Mouse (Mus musculus): ENCODE results near the gene Frs3.

Frs3 gene

DNA sequence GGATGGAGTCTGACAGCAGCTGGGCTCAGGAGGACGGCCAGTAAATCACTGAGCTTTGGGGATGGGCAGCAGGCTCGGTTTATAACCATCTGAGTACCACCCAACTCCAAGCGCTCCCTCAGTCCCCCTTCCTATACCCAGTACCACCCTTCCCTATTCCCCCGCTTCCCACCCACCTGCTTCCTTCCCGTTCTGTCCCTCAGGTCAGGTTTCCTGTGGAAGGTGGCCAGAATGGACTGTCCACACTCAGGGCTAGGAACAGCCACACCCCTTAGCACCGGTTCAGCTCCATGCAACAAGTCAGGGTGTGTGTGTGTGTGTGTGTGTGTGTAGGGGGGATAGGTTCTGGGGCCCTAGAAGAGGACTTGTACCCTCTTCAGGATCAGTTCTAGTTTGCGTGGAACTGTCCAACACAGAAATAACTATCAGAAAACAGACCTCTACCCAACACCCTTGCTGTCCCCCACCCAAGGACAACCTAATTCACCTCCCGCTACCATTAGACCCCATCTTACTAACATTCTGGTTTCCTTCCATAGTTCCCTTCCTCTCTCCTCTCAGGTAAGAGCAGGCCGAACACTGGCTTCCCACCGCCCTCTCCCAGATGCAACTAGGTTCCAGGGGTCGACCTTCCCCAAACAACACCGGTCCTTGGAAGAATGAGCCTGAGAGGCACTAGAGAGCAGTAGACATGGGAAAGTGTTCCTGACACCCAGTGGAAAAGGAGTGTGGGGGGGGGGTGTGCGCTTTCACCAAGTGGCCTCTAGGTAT lies 5.0 kb downstream of the Frs3 start:
- DNase-seq (ENCODE audit: low spot score) = no peak

DNA sequence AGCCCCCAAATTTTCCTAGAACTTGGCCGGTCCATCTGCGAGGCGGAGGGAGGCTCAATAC lies 5.4 kb downstream of the Frs3 start, which contains the start of gene Gm21981:
TSS of gene Gm21981 (minus strand) at position 14 of the 61 bp plus-strand sequence.
- DNase-seq (ENCODE audit: low spot score) = no peak

DNA sequence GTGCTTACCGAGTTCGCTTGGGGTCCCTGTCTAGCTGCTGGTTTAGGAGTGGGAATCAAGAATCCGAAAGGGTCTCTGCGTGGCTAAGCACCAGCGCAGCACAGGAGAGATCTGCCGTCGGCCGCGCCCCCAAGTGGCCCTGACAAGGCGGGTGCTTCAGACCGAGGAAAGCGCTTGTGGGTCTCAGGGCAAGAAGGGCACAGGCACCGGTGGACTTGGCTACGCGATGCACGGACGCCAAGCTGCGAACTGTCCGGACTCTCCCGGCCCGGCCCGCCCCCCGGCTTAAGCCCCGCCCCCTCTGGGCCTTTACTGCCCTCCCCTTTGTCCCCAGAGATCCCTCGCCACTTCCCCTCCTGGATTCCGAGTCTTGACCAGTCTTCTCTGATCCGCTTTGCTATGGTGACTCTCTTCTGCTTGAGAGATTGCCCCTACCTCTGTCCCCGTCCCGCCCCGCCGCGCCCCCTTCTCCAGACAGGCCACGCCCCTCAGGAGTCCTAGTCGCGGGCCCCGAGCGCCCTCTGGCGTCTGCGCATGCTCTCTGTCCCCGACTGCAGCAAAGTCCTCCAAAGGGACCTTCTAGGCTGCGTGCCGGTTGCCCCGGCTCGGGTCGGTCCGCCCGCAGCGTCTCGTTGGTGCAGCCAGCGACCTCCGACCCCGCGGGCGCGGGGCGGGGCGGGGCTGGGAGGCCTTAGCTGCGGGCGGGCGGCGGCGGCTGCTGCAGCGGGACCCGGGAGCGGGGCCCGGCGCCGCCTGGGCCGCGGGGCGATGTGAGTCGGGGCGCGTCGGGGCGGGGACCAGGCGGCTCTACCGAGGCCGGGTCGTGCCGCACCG lies 5.9 kb downstream of the Frs3 start, which contains the start of gene Prickle4:
TSS of gene Prickle4 (minus strand) at position 234 of the 834 bp plus-strand sequence.
- peak; percentile 98 for DNase-seq (ENCODE audit: low spot score)

DNA sequence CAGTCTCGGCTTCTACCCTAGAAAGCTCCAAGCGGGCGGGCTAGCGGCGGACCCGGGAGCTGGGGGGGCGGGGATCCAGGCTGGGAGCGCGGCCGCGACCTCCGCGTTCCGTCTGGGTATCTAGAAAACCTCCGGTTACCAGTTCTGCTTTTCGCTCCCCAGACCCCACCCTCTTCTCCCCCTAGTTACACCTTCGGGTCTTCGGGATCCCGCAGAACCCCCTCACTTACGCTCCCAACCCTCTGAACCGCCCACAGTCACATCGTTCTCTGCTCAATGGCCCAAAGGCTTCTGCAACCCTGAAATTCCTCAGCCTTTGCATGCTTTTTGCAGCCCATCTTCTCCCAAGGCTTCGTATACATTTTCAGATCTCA lies 6.5 kb downstream of the Frs3 start:
- no peak for DNase-seq (ENCODE audit: low spot score)

- DNase-seq (ENCODE audit: low spot score) = no peak
These were observed 9.3 kb downstream of the Frs3 start for GRCm38 (mm10) chr17:47698156-47698555.

DNA sequence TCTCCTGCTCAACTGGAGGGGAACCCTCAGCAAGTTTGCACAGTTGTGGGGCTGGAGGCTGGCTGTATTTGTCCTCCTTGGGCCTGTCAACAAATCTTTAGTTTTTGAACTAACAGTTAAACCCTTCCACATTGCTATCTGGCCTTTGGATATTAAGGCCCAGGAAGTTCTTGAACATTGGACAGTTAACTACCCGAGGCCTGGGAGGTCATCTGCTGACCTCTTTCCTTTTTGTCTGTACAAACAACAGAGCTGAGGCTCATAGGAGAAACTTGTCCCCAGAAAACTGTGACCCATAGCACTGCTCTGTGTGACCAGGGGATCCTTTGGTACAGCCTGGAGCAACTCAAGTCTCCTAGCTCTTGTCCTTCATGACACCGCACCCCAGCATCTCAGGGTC lies 10.2 kb downstream of the Frs3 start:
- DNase-seq (ENCODE audit: low spot score) = no peak

- DNase-seq (ENCODE audit: low spot score) = no peak
These were observed 13.0 kb downstream of the Frs3 start for GRCm38 (mm10) chr17:47701793-47702192.

DNA sequence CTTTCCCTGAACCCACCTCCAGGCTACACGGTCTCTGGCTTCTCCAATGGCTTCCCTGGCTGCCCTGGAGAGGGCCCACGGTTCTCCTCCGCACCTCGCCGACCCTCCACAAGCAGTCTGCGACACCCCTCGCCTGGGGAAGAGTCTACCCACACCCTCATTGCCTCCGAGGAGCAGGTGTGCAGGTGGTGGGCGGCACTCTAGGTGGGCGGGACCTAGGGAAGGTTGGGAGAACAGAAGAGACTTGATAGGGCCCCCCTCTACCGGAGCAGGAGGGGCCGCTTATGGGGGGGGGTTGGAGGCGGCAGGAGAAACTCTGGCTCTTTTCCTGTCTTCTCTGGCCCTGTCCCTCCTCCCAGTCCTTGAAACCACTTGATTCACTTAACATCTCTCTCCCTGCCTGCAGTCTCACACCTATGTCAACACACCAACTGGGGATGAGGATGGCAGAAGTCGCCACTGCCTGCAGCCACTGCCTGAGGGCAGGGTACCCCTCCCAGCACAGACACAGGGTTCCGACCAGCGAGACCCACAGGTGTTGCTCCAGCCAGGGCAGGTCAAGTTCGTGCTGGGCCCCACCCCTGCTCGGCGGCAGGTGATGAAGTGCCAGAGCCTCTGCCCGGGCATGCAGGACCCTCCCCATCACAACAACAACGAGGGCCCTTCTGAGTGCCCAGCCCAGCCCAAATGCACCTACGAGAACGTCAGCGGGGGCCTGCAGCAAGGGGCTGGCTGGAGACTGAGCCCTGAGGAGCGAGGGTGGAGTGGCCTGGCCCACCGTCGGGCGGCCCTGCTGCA lies 13.9 kb downstream of the Frs3 start:
- no peak for DNase-seq (ENCODE audit: low spot score)

GRCm38 (mm10) chr17:47703556-47703955 lies 14.7 kb downstream of the Frs3 start:
- DNase-seq (ENCODE audit: low spot score) = no peak

- DNase-seq (ENCODE audit: low spot score) = no peak
These were observed 15.9 kb downstream of the Frs3 start for GRCm38 (mm10) chr17:47704692-47705091.

DNA sequence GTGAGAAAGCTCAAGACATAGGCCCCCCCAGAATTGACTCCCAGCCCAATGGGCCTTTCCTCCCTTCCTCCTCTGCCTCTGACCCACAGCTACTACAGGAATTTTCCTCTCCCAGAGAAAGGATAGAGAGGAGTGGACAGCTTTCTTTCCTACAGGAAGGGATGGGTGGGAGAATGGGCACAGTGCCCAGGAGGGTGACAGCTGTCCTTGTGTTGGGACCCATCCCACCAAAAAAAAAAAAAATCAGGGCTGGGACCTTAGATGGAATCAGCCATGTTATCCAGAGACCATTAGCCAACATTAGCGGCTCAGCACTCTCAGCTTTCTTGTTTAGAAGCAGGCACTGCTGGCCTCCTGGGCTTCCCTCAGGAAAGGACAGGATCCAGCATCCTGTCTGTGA lies 17.4 kb downstream of the Frs3 start:
- no peak for DNase-seq (ENCODE audit: low spot score)

- DNase-seq (ENCODE audit: low spot score) = no peak
These were observed 19.1 kb downstream of the Frs3 start for GRCm38 (mm10) chr17:47707961-47708360.

- DNase-seq (ENCODE audit: low spot score) = no peak
These were observed 20.1 kb downstream of the Frs3 start for GRCm38 (mm10) chr17:47708972-47709371.

DNA sequence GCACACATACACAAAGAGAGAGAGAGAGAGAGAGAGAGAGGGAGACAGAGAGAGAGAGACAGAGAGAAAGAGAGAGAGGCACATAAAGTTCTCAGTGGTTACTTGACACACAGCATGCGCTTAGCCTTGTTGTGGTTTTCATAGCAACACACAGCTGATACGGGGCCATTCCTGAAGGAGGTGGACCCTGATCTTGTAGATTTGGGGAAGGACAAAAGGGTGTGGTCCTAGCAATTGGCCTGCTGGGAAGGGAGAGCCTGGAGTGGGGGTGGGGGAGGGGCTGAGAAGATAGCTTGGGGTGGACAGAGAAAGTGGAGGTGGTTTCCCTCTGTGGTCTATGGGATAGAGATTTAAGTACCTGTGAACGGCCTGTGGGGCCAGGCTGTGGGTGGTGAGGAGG lies 21.2 kb downstream of the Frs3 start:
- no peak for DNase-seq (ENCODE audit: low spot score)

- DNase-seq (ENCODE audit: low spot score) = no peak
These were observed 23.1 kb downstream of the Frs3 start for GRCm38 (mm10) chr17:47711883-47712282.

- DNase-seq (ENCODE audit: low spot score) = no peak
These were observed 24.2 kb downstream of the Frs3 start for GRCm38 (mm10) chr17:47712889-47713571.

DNA sequence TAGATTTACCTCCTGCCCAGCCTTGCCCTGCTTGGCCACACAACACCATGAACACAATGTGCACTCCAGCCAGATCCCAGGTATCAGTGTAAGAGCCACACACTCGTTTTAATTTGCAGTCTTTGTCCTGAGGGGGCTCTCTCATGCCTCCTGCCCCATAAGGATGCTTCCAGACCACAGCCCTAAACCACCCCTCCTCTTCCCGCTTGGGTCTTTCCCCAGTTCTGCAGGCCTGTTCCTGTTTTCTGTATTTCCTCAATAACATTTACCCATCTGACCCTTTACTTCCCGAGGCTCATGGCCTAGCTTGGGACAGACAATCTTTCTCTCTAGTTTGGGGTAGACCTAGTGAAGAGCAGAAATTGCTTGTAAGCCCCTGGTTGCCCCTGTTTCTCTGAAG lies 26.2 kb downstream of the Frs3 start:
- DNase-seq (ENCODE audit: low spot score) = no peak

- no peak for DNase-seq (ENCODE audit: low spot score)
These were observed 32.4 kb downstream of the Frs3 start for GRCm38 (mm10) chr17:47721183-47721582.

- DNase-seq (ENCODE audit: low spot score) = no peak
These were observed 37.7 kb downstream of the Frs3 start, which contains the start of gene Pgc for GRCm38 (mm10) chr17:47726566-47726965. Pgc (plus strand) TSS chr17:47726842.

DNA sequence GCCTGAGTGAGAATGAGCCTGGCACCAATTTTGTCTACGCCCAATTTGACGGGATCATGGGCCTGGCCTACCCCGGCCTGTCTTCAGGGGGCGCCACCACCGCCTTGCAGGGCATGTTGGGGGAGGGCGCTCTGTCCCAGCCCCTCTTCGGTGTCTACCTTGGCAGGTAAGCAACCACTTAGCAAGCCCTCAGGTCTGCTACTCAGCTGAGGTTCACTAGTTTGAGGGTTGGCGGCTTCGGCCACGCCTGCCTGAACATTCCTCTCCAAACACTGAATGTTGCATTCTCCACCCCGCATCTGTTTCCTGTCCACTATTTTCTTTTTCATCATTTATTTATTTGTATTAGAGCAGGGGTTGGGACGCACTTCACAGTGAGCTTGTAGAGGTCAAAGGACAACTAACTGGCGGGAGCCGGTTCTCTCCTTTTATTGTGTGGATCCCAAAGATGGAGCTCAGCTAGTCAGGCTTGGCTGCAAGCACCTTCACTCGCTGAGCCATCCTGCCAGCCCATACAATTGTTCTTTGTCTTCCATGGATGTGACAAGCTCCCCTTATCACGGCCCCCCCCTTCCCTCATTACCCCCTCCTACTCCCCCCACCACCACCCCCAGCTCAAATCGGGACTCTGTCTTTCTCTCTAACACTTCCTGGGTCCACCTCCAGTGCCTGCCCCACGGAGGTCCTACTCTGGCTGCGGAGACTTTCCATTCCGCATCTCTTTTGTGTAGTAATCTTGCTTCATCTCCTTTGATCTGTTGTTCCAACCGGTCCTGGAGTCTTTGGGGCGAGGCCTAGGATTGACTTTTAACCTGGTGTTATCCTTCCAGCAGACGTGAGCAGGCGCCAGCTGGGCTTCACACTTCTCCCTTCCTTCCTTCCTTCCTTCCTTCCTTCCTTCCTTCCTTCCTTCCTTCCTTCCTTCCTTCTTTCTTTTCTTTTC lies 42.1 kb downstream of the Frs3 start:
- no peak for DNase-seq (ENCODE audit: low spot score)

GRCm38 (mm10) chr17:47735553-47736100 lies 46.8 kb downstream of the Frs3 start:
- no peak for DNase-seq (ENCODE audit: low spot score)

All from layer of hippocampus, adult 11-12 months (tissue).